Comparison of ENCODE assay signal across 18 mouse cellular contexts in the genomic region with DNA sequence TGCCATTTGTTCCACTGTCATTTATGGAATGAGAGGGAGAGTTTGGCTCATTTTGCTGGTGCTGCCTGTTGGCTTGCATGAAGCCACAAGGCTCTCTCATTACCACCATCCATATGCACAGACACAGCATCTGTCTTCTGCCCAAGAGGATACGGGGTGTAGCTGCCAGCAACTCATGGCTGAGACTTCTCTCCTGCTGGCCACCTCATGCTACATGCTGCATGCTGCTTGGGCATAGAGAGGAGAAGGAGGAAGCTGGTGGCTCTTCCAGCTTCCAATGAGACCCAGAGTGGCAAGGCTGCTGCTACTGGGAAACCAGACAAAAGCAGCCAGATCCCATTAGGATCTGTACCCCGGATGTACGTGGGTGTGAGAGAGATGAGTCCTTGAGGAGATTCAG. TPM values are rescaled to one million over a fixed set of nuclear protein-coding genes. Genes with fewer than 3 reads are reported as not detected.
A peak's percentile ranks its signal among the peaks of the same experiment; 100 is the strongest.
DNase-seq lines count a peak whose midpoint lies in the region; ATAC-seq and TF ChIP-seq lines count a peak whose summit lies in the region.
"Had no signal": no experiment of that assay in that cellular context is flagged by ENCODE, and none has a peak within 500 bp of the region (broad histone marks: within the 10 kb centered on the region; RNA-seq: fewer than 3 reads in every experiment).

No protein-coding gene starts in this region.

- peak; percentile 82 for ATAC-seq in forebrain, postnatal 0 days
- no peak for ATAC-seq in forebrain, embryonic 11.5 days (replicated peaks; ENCODE audit: low FRiP score)
- no peak for ATAC-seq in midbrain, postnatal 0 days (ENCODE audit: low FRiP score)
- ATAC-seq in midbrain, embryonic 14.5 days (ENCODE audit: low FRiP score, low TSS enrichment), result no peak
- ATAC-seq in erythroid progenitor cell, adult 5-6 weeks (replicated peaks; ENCODE audit: low FRiP score, poor library complexity, severe bottlenecking), result no peak
- ATAC-seq: lung, postnatal 0 days had no signal

- H3K27ac ChIP-seq in forebrain, postnatal 0 days (ENCODE audit: low read depth, low read length), result no peak overlapping the region
- H3K27ac ChIP-seq in forebrain, embryonic 11.5 days (ENCODE audit: low read depth, low read length), result no peak overlapping the region
- H3K27ac ChIP-seq in midbrain, postnatal 0 days (ENCODE audit: low read depth, low read length), result no peak overlapping the region
- H3K27ac ChIP-seq in midbrain, embryonic 14.5 days (replicated peaks; ENCODE audit: low read depth, low read length), result no peak overlapping the region

- DNase-seq in forebrain, postnatal 0 days, result peak; percentile 47
- DNase-seq in forebrain, embryonic 11.5 days (ENCODE audit: low spot score), result no peak
- peak; percentile 36 for DNase-seq in midbrain, postnatal 0 days (ENCODE audit: low spot score)
- DNase-seq in midbrain, embryonic 14.5 days, result no peak
- DNase-seq in layer of hippocampus, postnatal 10 days (ENCODE audit: low spot score in 2 of 2), result peak; percentile 39 to 48
- peak; percentile 32 for DNase-seq in telencephalon, adult 2 months (ENCODE audit: low read depth, low spot score)
- no peak for DNase-seq in kidney, postnatal 36 days
- DNase-seq: adrenal gland, postnatal 25 days; gastrocnemius, postnatal 36 days had no signal

- WGBS in forebrain, postnatal 0 days, result 57% methylated on average over 3 of the region's 3 CpGs
- 84% methylated on average over 3 of the region's 3 CpGs for WGBS in forebrain, embryonic 11.5 days
- WGBS in midbrain, postnatal 0 days, result 76% methylated on average over 3 of the region's 3 CpGs
- WGBS in midbrain, embryonic 14.5 days, result 87% methylated on average over 3 of the region's 3 CpGs

- no peaks in the 10 kb centered on the region for H3K36me3 ChIP-seq in forebrain, postnatal 0 days (ENCODE audit: insufficient read depth)
- no peaks in the 10 kb centered on the region for H3K36me3 ChIP-seq in forebrain, embryonic 11.5 days (ENCODE audit: control insufficient read depth, insufficient read depth, low read length)
- H3K36me3 ChIP-seq in midbrain, postnatal 0 days (ENCODE audit: insufficient read depth, low read length), result no peaks in the 10 kb centered on the region
- H3K36me3 ChIP-seq in midbrain, embryonic 14.5 days (ENCODE audit: control insufficient read depth, insufficient read depth, low read length), result no peaks in the 10 kb centered on the region

- H3K4me3 ChIP-seq in forebrain, postnatal 0 days (ENCODE audit: low read depth, low read length), result no peak overlapping the region
- no peak overlapping the region for H3K4me3 ChIP-seq in forebrain, embryonic 11.5 days (ENCODE audit: low read depth, low read length)
- H3K4me3 ChIP-seq in midbrain, postnatal 0 days (ENCODE audit: low read depth, low read length), result no peak overlapping the region
- no peak overlapping the region for H3K4me3 ChIP-seq in midbrain, embryonic 14.5 days (replicated peaks; ENCODE audit: low read depth, low read length)

- no peak overlapping the region for H3K4me2 ChIP-seq in forebrain, postnatal 0 days (ENCODE audit: low read depth)
- no peak overlapping the region for H3K4me2 ChIP-seq in forebrain, embryonic 11.5 days (ENCODE audit: low read depth, low read length, severe bottlenecking)
- H3K4me2 ChIP-seq in midbrain, postnatal 0 days (ENCODE audit: low read depth, low read length, poor library complexity, severe bottlenecking), result no peak overlapping the region
- H3K4me2 ChIP-seq in midbrain, embryonic 14.5 days (ENCODE audit: low read length), result no peak overlapping the region
- H3K4me2 ChIP-seq: liver, embryonic 11.5 days had no signal

- no peak for TF ChIP-seq CTCF in forebrain, postnatal 0 days (IDR thresholded peaks at IDR 0.05; ENCODE audit: low read depth)
- no peak for TF ChIP-seq CTCF in midbrain, postnatal 0 days (IDR thresholded peaks at IDR 0.05)

- no peaks in the 10 kb centered on the region for H3K4me1 ChIP-seq in forebrain, postnatal 0 days (ENCODE audit: insufficient read depth)
- H3K4me1 ChIP-seq in forebrain, embryonic 11.5 days (replicated peaks; ENCODE audit: control insufficient read depth, insufficient read depth, low read length), result 0 out of 2 replicates have a peak, but pooled peaks cover 2% of the 10 kb centered on the region
- no peaks in the 10 kb centered on the region for H3K4me1 ChIP-seq in midbrain, postnatal 0 days (ENCODE audit: insufficient read depth, low read length)
- no peaks in the 10 kb centered on the region for H3K4me1 ChIP-seq in midbrain, embryonic 14.5 days (ENCODE audit: control insufficient read depth, insufficient read depth, low read length)

- H3K9ac ChIP-seq in forebrain, postnatal 0 days, result no peak overlapping the region
- no peak overlapping the region for H3K9ac ChIP-seq in forebrain, embryonic 11.5 days (ENCODE audit: low read length)
- H3K9ac ChIP-seq in midbrain, postnatal 0 days (replicated peaks; ENCODE audit: low read length, poor library complexity, severe bottlenecking), result no peak overlapping the region
- no peak overlapping the region for H3K9ac ChIP-seq in midbrain, embryonic 14.5 days (replicated peaks; ENCODE audit: low read length)

- no peaks in the 10 kb centered on the region for H3K9me3 ChIP-seq in forebrain, postnatal 0 days (ENCODE audit: low read length)
- no peaks in the 10 kb centered on the region for H3K9me3 ChIP-seq in forebrain, embryonic 11.5 days (ENCODE audit: control insufficient read depth, low read length)
- H3K9me3 ChIP-seq in midbrain, postnatal 0 days (ENCODE audit: low read length), result no peaks in the 10 kb centered on the region
- H3K9me3 ChIP-seq in midbrain, embryonic 14.5 days (ENCODE audit: control insufficient read depth, low read length), result no peaks in the 10 kb centered on the region

- no peaks in the 10 kb centered on the region for H3K27me3 ChIP-seq in forebrain, postnatal 0 days (ENCODE audit: insufficient read depth, low read length)
- H3K27me3 ChIP-seq in forebrain, embryonic 11.5 days (ENCODE audit: control insufficient read depth, insufficient read depth, low read length), result no peaks in the 10 kb centered on the region
- no peaks in the 10 kb centered on the region for H3K27me3 ChIP-seq in midbrain, postnatal 0 days (ENCODE audit: insufficient read depth, low read length)
- no peaks in the 10 kb centered on the region for H3K27me3 ChIP-seq in midbrain, embryonic 14.5 days (ENCODE audit: control insufficient read depth, insufficient read depth, low read length)

RNA-seq across cellular contexts. Expression of gene Lmx1a, which starts 47.8 kb away (rescaled TPM):
- 1.2 and 5.2 TPM in 2 replicates for total RNA-seq in forebrain, postnatal 0 days (2014; rRNA removed)
- 0.54 and 1.5 TPM in 2 replicates for polyA plus RNA-seq in forebrain, postnatal 0 days (2015; fragmentation: Nextera tagmentation; extraction: Ambion mirVana)
- polyA plus RNA-seq in forebrain, embryonic 11.5 days (2014; fragmentation: Nextera tagmentation; extraction: Ambion mirVana), result 7.1 and 8.4 TPM in 2 replicates
- 3.9 and 6.3 TPM in 2 replicates for total RNA-seq in midbrain, postnatal 0 days (2014; rRNA removed)
- 3.2 and 3.5 TPM in 2 replicates for polyA plus RNA-seq in midbrain, postnatal 0 days (2015; fragmentation: Nextera tagmentation; extraction: Ambion mirVana)
- polyA plus RNA-seq in midbrain, embryonic 14.5 days (2014; fragmentation: Nextera tagmentation; extraction: Ambion mirVana), result 7.1 TPM in 2 replicates
- total RNA-seq in layer of hippocampus, postnatal 10 days (2021), result under 1 TPM; 0.22 to 0.71 TPM
- not detected in 2 replicates for total RNA-seq in erythroid progenitor cell, adult 5-6 weeks (2015; ENCODE audit: low replicate concordance)
- not detected in 2 replicates for total RNA-seq in erythroid progenitor cell, adult 5-6 weeks (2017; ENCODE audit: low replicate concordance)
- total RNA-seq: adrenal gland, postnatal 25 days; left cerebral cortex, postnatal 10 days; megakaryocyte-erythroid progenitor cell, adult 5-6 weeks; MEL; neutrophil, adult 5-6 weeks had no signal
- polyA plus RNA-seq: heart, embryonic 16.5 days; kidney, embryonic 14.5 days; lung, postnatal 0 days had no signal

Comparison
In these comparisons a context has a peak if more than half of its experiments do, and no peak if none do; other contexts are left out.
1. DNase-seq: peak in forebrain, postnatal 0 days (single experiment), midbrain, postnatal 0 days (single experiment), layer of hippocampus, postnatal 10 days (2 of 2) and telencephalon, adult 2 months (single experiment); none in forebrain, embryonic 11.5 days (single experiment), midbrain, embryonic 14.5 days (single experiment) and kidney, postnatal 36 days (0 of 2).